Mouse (Mus musculus) neural tube, embryonic 15.5 days (tissue): Measurements from ENCODE around the gene Hook2. TPM values are rescaled to one million over a fixed set of nuclear protein-coding genes. Genes with fewer than 3 reads are reported as not detected.
A peak's percentile ranks its signal among the peaks of the same experiment; 100 is the strongest.

Experiments used
- ATAC-seq: fragments of 200-750 bp; cut with Nextera tagmentation; 2 replicates; pipeline ENCODE4 v1.8.0; 2017; ENCODE audit warnings: mild to moderate bottlenecking, moderate TSS enrichment, moderate library complexity; ENCODE audit not compliant: low FRiP score
- H3K27ac ChIP-seq: fragments of 300-500 bp; sonication (generic); replicated peaks from 2 replicates; pipeline ENCODE4 v1.5.1; 2015; ENCODE audit warnings: mild to moderate bottlenecking, inconsistent platforms
- H3K27me3 ChIP-seq: fragments of 300-500 bp; sonication (generic); replicated peaks from 2 replicates; pipeline ENCODE4 v1.6.1; 2015; ENCODE audit warnings: inconsistent platforms
- H3K36me3 ChIP-seq: fragments of 300-500 bp; sonication (generic); 2 replicates; pipeline ENCODE4 v1.6.1; 2015; ENCODE audit warnings: inconsistent platforms
- H3K4me1 ChIP-seq: fragments of 300-500 bp; sonication (generic); 2 replicates; pipeline ENCODE4 v1.6.1; 2015; ENCODE audit warnings: inconsistent platforms
- H3K4me2 ChIP-seq: fragments of 300-500 bp; sonication (generic); 2 replicates; pipeline ENCODE4 v1.6.1; 2015; ENCODE audit warnings: inconsistent platforms, mild to moderate bottlenecking, moderate library complexity
- H3K4me3 ChIP-seq: fragments of 300-500 bp; sonication (generic); replicated peaks from 2 replicates; pipeline ENCODE4 v1.5.1; 2015; ENCODE audit warnings: mild to moderate bottlenecking, inconsistent platforms
- H3K9ac ChIP-seq: fragments of 300-500 bp; sonication (generic); replicated peaks from 2 replicates; pipeline ENCODE4 v1.6.1; 2015; ENCODE audit warnings: mild to moderate bottlenecking, inconsistent platforms
- H3K9me3 ChIP-seq: fragments of 300-500 bp; sonication (generic); replicated peaks from 2 replicates; pipeline ENCODE4 v1.6.1; 2016; ENCODE audit warnings: inconsistent platforms
- WGBS: fragments of 180-500 bp; shearing (Covaris S2); methylation state at CpG from one replicate; pipeline ENCODE4 v1.1.7; 2015; ENCODE audit warnings: mixed read lengths; 5-methylcytosine and 5-hydroxymethylcytosine counted together
- polyA plus RNA-seq: library from polyadenylated mRNA; unstranded; fragments of >200 nt; fragmentation: Nextera tagmentation; extraction: Ambion mirVana; gene quantifications from 2 replicates; pipeline ENCODE4 v1.2.1, GENCODE M21; 2015

Hook2 gene
- polyA plus RNA-seq, 1 experiment from 2014 or later: 33.9 TPM

- peak; percentile 89 for ATAC-seq
- Histone ChIP-seq H3K27me3 (no peaks in the 10 kb centered on the region), H3K4me3 (peak within 1 kb of the TSS; percentile 97), H3K4me1 (peaks cover 51% of the 10 kb centered on the region), H3K27ac (peak within 1 kb of the TSS; percentile 86), H3K9me3 (no peaks in the 10 kb centered on the region), H3K36me3 (peaks cover 43% of the 10 kb centered on the region), H3K4me2 (peak within 1 kb of the TSS; percentile 92), H3K9ac (peak within 1 kb of the TSS; percentile 74)
- WGBS: 8% methylated on average over 30 of the region's 30 CpGs
Observed at GRCm38 (mm10) chr8:85025098-85025932, 34.9 kb downstream of the Hook2 start, which contains the start of gene Asna1. Gene Asna1 (minus strand): TSS chr8:85025281.

DNA sequence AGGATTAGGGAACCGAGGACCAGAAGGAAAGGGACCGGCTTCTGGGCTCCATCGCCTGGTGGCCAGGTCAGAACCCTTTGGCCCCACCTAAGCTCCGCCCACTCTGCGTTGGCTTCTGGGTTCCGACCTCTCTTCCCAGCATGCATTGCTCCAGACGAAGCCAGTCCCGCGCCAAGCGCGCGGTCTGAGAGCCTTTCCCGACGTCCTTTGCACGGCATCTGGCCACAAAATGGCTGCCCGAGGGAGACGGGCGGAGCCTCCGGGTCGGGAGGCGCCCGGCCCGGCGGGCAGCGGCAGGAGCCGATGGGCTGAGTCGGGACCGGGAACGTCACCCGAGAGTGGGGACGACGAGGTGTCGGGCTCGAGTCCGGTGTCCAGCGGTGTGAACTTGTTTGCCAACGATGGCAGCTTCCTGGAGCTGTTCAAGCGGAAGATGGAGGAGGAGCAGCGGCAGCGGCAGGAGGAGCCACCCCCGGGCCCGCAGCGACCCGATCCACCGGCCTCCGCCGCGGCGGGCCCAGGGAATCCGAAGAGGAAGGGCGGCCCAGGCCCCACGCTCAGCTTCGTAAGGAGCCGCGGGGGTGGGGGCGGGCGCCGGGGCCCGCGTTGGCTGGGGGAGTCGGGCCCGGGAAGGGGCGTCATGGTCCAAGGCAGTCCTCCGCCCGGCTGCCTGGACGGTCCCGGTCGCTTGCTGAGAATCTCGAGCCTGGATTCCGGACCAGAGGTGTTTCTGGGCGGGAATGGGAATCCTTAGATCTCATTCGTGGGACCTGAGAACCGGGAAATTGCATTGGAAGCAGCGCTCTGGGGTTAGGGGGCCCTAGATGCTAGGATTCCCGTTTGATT is 36.5 kb downstream of the Hook2 start, which contains the start of gene Trir:
Gene Trir, plus strand, starts transcription at position 154 of the 846 bp plus-strand sequence.
- Histone ChIP-seq H3K4me2 (peak within 1 kb of the TSS; percentile 92), H3K4me3 (peak within 1 kb of the TSS; percentile 100), H3K27ac (peak within 1 kb of the TSS; percentile 86), H3K4me1 (peaks cover 51% of the 10 kb centered on the region), H3K9me3 (no peaks in the 10 kb centered on the region), H3K27me3 (no peaks in the 10 kb centered on the region), H3K9ac (peak within 1 kb of the TSS; percentile 100), H3K36me3 (peaks cover 43% of the 10 kb centered on the region)
- WGBS: under 1% methylated on average over 75 of the region's 75 CpGs
- ATAC-seq: peak; percentile 83

GRCm38 (mm10) chr8:85027516-85027855 is 37.1 kb downstream of the Hook2 start:
- peak overlapping the region; percentile 92 for H3K4me2 ChIP-seq
- no peaks in the 10 kb centered on the region for H3K27me3 ChIP-seq
- H3K4me1 ChIP-seq: peaks cover 51% of the 10 kb centered on the region
- H3K9ac ChIP-seq: peak overlapping the region; percentile 100
- no peak for ATAC-seq
- 4% methylated on average over 13 of the region's 13 CpGs for WGBS
- no peaks in the 10 kb centered on the region for H3K9me3 ChIP-seq
- H3K4me3 ChIP-seq: peak overlapping the region; percentile 100
- H3K27ac ChIP-seq: peak overlapping the region; percentile 86
- peaks cover 43% of the 10 kb centered on the region for H3K36me3 ChIP-seq

GRCm38 (mm10) chr8:85027922-85028321 is 37.5 kb downstream of the Hook2 start:
- ATAC-seq: no peak

DNA sequence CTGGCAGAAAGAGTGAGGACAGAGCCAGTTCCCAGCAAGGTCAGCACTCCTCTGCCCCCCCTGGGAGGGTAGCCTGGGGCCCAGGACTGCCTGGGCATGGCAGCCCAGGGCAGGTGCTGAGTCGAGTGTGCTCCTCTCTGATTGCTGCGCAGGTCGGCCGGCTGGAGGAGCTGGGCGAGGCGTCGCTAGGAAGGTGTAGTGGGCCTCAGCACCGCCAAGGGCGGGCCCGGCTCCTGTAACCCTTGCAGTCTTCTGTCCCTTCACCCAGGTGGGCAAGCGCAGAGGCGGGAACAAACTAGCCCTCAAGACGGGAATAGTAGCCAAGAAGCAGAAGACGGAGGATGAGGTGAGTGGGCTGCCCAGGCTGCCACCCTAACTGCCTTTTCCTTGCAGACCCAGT is 38.9 kb downstream of the Hook2 start:
- Histone ChIP-seq H3K9me3 (no peaks in the 10 kb centered on the region), H3K4me2 (peak overlapping the region; percentile 92)

More at GRCm38 (mm10) chr8:85027922-85028321, 37.5 kb downstream of the Hook2 start:
- H3K4me3 ChIP-seq: peak overlapping the region; percentile 100
- peaks cover 51% of the 10 kb centered on the region for H3K4me1 ChIP-seq
- WGBS: 26% methylated on average over 2 of the region's 2 CpGs
- H3K9me3 ChIP-seq: no peaks in the 10 kb centered on the region
- no peak overlapping the region for H3K27ac ChIP-seq
- no peaks in the 10 kb centered on the region for H3K27me3 ChIP-seq
- peaks cover 41% of the 10 kb centered on the region for H3K36me3 ChIP-seq
- H3K4me2 ChIP-seq: peak overlapping the region; percentile 92
- peak overlapping the region; percentile 100 for H3K9ac ChIP-seq

DNA sequence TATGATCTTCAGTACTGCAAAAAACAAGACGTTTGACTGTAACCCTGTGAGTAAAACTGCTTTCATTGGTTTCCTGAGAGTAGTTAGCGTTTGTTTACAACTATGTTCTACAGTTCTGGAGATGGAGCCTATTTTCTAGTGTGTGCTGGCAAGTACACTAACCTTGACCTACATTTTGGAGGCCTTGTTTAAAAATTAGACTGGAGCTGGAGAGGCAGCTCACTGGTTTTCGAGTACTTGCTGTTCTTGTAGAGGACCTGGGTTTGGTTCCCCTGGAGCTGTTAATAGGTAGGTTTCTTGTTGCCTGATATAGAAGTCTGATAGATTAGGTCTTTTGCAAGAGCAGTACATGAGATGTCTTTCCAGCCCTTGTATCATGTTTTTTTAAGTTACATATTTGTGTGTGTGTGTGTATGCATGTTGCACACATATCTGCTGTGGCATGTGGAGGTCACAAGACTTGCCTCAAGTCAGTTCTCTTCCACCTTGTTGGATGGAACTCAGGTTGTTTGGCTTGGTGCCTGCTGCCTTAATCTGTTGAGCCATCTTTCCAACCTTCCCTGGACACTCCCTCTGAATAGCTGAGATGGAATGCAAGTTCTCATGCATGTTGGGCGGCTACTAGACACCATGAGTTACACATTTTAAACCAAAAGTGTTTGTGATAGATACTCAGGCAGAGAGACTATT is 42.4 kb downstream of the Hook2 start:
- Histone ChIP-seq H3K36me3 (peaks cover 35% of the 10 kb centered on the region), H3K27me3 (no peaks in the 10 kb centered on the region), H3K4me2 (no peak overlapping the region), H3K9me3 (no peaks in the 10 kb centered on the region), H3K27ac (no peak overlapping the region), H3K4me1 (peaks cover 36% of the 10 kb centered on the region), H3K9ac (no peak overlapping the region), H3K4me3 (no peak overlapping the region)
- 86% methylated on average over 4 of the region's 4 CpGs for WGBS
- ATAC-seq: no peak

More for the DNA sequence above, 38.9 kb downstream of the Hook2 start:
- peak overlapping the region; percentile 21; the same call in 1 of the 2 replicates for H3K9ac ChIP-seq
- no peak for ATAC-seq
- no peak overlapping the region for H3K4me3 ChIP-seq
- H3K27me3 ChIP-seq: no peaks in the 10 kb centered on the region
- H3K27ac ChIP-seq: no peak overlapping the region
- H3K36me3 ChIP-seq: peaks cover 35% of the 10 kb centered on the region
- peaks cover 38% of the 10 kb centered on the region for H3K4me1 ChIP-seq
- WGBS: 89% methylated on average over 14 of the region's 14 CpGs

DNA sequence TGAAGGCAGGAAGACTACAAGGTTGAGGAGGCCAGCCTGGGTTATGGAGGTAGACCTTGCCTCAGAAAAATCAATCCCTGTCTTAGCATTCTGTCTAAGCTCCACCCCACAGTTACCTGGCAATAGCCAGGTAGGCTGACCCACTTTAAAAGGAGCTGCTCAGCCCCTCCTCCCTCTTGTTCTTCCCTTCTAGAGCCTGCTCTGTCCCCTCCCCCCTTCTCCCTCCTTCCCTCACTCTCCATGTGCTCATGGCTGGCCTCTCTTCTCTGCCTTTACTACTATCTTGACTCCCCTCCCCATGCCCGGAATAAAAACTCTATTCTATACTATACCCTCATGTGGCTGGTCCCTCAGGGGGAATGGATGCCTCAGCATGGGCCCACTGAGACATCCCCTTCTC is 43.5 kb downstream of the Hook2 start:
- WGBS: 74% methylated on average over 1 of the region's 1 CpGs
- peaks cover 36% of the 10 kb centered on the region for H3K4me1 ChIP-seq
- no peak overlapping the region for H3K4me2 ChIP-seq
- no peak for ATAC-seq
- no peaks in the 10 kb centered on the region for H3K27me3 ChIP-seq
- H3K9me3 ChIP-seq: no peaks in the 10 kb centered on the region
- peaks cover 35% of the 10 kb centered on the region for H3K36me3 ChIP-seq
- no peak overlapping the region for H3K27ac ChIP-seq
- H3K9ac ChIP-seq: no peak overlapping the region
- H3K4me3 ChIP-seq: no peak overlapping the region

DNA sequence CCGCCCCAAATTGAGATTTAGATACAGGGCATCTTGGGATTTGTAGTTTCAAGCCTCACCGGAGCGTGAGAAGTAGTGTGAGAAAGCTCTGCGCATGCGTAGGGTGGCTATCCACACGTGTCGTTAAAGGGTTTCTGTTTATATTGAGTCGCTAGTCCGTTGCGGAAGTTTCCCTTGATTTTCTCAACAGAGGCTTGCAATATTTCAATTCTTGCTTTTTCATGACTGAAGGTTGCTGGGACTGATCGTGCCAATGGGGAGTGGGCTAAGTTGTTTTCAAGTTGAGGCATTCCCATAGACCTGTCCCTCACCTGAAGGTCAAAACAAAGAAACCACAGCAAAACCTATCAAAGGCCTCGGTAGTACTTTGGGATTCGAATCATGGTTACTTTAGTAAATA is 44.4 kb downstream of the Hook2 start:
- Histone ChIP-seq H3K4me2 (peak overlapping the region; percentile 90), H3K4me1 (peaks cover 38% of the 10 kb centered on the region), H3K9ac (peak overlapping the region; percentile 66; the same call in 1 of the 2 replicates), H3K4me3 (peak overlapping the region; percentile 77), H3K27me3 (no peaks in the 10 kb centered on the region), H3K36me3 (peaks cover 31% of the 10 kb centered on the region), H3K9me3 (no peaks in the 10 kb centered on the region), H3K27ac (no peak overlapping the region)
- WGBS: 3% methylated on average over 13 of the region's 13 CpGs
- ATAC-seq: no peak

DNA sequence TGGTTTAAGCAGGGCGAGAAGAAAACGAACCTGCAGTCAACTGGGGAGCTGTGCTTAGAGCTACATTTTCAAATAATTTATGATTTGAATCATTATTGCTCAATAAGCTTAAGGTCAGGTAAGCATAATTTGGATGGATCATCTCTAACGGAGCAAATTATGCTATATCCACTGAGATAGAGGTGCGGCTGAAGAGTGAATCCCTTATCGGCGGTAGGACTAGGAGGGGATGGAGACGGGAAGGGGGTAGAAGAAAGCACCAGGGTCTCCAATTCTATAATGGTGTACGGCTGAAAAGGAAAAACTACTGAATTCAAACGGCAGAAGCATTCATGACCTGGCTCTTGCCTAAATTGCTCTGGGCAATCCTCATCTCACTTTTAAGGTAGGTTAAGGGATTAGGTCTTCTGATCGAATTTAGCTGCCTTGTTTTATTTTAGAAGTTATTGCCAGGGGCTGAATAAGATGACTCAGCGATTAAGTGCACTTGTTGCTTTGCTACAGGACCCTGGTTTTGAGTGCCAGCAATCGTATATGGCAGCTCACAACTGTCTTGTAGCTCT is 44.8 kb downstream of the Hook2 start:
- Histone ChIP-seq H3K36me3 (peaks cover 29% of the 10 kb centered on the region), H3K9ac (peak overlapping the region; percentile 66; the same call in 1 of the 2 replicates), H3K4me3 (peak overlapping the region; percentile 77), H3K27me3 (no peaks in the 10 kb centered on the region), H3K4me2 (peak overlapping the region; percentile 90), H3K4me1 (peaks cover 39% of the 10 kb centered on the region), H3K9me3 (no peaks in the 10 kb centered on the region), H3K27ac (peak overlapping the region; percentile 98)
- WGBS: 7% methylated on average over 12 of the region's 12 CpGs
- no peak for ATAC-seq

DNA sequence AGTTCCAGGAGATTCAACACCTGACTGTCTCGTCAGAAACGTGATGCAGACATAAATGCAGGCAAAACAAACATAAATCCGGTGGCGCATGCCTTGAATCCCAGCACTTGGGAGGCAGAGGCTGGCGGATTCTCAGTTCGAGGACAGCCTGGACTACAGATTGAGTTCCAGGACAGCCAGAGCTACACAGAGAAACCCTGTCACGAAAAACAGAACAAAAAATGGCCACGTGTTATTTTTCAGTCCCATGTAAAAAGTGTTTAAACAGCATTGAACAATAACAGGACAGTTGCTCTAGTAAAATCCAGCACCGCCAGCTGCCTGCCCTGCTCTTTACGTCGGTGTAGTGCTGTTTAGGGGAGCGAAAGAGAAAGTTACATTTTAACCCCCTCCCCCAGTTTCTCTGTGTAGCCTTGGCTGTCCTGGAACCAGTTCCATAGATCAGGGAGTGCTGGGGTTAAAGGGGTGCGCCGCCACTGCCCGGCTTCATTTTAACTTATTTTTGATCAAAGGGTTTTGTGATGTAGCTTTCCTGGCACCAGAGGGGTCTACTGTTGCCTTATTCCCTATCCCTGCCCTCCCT is 45.4 kb downstream of the Hook2 start:
- Histone ChIP-seq H3K27me3 (no peaks in the 10 kb centered on the region), H3K4me1 (peaks cover 45% of the 10 kb centered on the region), H3K9ac (peak overlapping the region; percentile 66), H3K9me3 (no peaks in the 10 kb centered on the region), H3K4me3 (peak overlapping the region; percentile 77), H3K4me2 (peak overlapping the region; percentile 90), H3K36me3 (peaks cover 29% of the 10 kb centered on the region), H3K27ac (peak overlapping the region; percentile 98)
- WGBS: under 1% methylated on average over 15 of the region's 15 CpGs
- peak; percentile 4 for ATAC-seq
